ENCODE assay signal across 9 mouse cellular contexts in genomic region chr16:56501513-56501912, GRCm38 (mm10). TPM values are rescaled to one million over a fixed set of nuclear protein-coding genes. Genes with fewer than 3 reads are reported as not detected.
DNase-seq lines count a peak whose midpoint lies in the region; ATAC-seq and TF ChIP-seq lines count a peak whose summit lies in the region.
"Had no signal": no experiment of that assay in that cellular context is flagged by ENCODE, and none has a peak within 500 bp of the region (broad histone marks: within the 10 kb centered on the region; RNA-seq: fewer than 3 reads in every experiment).

No protein-coding gene starts in this region.

- intact Hi-C loops in heart, postnatal 25 days (cut with DNase I) = loop anchor here (5.0 kb wide), 2 partner anchors 176 to 189 kb away; no protein-coding TSS in a partner anchor
- intact Hi-C loops in heart, postnatal 36 days (cut with DNase I) = loop anchor here (5.0 kb wide), 1 partner anchor 176 kb away; no protein-coding TSS in a partner anchor
- intact Hi-C loops in left cerebral cortex, postnatal 4 days (cut with DNase I) = no loop called here

- H3K27me3 ChIP-seq in lung, embryonic 14.5 days (ENCODE audit: insufficient read depth, low read length) = no peaks in the 10 kb centered on the region

- H3K4me1 ChIP-seq in lung, embryonic 14.5 days (ENCODE audit: insufficient read depth) = peaks cover 10% of the 10 kb centered on the region

- no peaks in the 10 kb centered on the region for H3K9me3 ChIP-seq in lung, embryonic 14.5 days (ENCODE audit: low read depth, low read length)

- no peak for TF ChIP-seq CTCF in brain, embryonic 14.5 days (IDR thresholded peaks at IDR 0.05; ENCODE audit: borderline replicate concordance, extremely low read depth, insufficient read depth, insufficient read length)
- no peak for TF ChIP-seq CTCF in lung, embryonic 14.5 days (IDR thresholded peaks at IDR 0.05; ENCODE audit: low read depth)

- no peak overlapping the region for H3K27ac ChIP-seq in lung, embryonic 14.5 days (ENCODE audit: low read depth)
- H3K27ac ChIP-seq: macrophage had no signal

- H3K4me2 ChIP-seq in lung, embryonic 14.5 days = no peak overlapping the region

- DNase-seq in heart, adult 11 months = peak; percentile 96
- no peak for DNase-seq in heart, postnatal 25 days (ENCODE audit: low spot score)
- peak; percentile 50 for DNase-seq in brain, embryonic 14.5 days (ENCODE audit: low read depth)
- DNase-seq in heart, postnatal 36 days = peak; percentile 34 to 36
- DNase-seq in lung, embryonic 14.5 days = peak; percentile 91
- DNase-seq in ovary, adult 18-20 months (ENCODE audit: low spot score) = no peak
- DNase-seq in left cerebral cortex, postnatal 4 days = no peak

- no peak overlapping the region for H3K4me3 ChIP-seq in lung, embryonic 14.5 days (ENCODE audit: low read depth, low read length)

- peak; percentile 94 for ATAC-seq in lung, embryonic 14.5 days (ENCODE audit: insufficient read depth)
- ATAC-seq in megakaryocyte, adult 5-6 weeks (ENCODE audit: poor library complexity, severe bottlenecking) = no peak

- H3K36me3 ChIP-seq in lung, embryonic 14.5 days (ENCODE audit: insufficient read depth) = no peaks in the 10 kb centered on the region

- no peak for TF ChIP-seq POLR2A in brain, embryonic 14.5 days (IDR thresholded peaks at IDR 0.05; ENCODE audit: borderline replicate concordance, extremely low read depth, insufficient read depth, insufficient read length, poor library complexity, severe bottlenecking)

- no peak overlapping the region for H3K9ac ChIP-seq in lung, embryonic 14.5 days

- 7% methylated on average over 2 of the region's 2 CpGs for WGBS in lung, embryonic 14.5 days

RNA-seq across cellular contexts. Expression of gene Abi3bp, which starts 23.8 kb away (rescaled TPM):
- total RNA-seq in heart, postnatal 25 days (2021) = 1 to 10 TPM; 7.8 to 9.1 TPM
- 0.42 and 0.57 TPM in 2 replicates for polyA plus RNA-seq in brain, embryonic 14.5 days (2012; rRNA removed)
- total RNA-seq in heart, postnatal 36 days (2021) = 1 to 10 TPM; 7.5 to 7.7 TPM
- polyA plus RNA-seq in lung, embryonic 14.5 days (2014; fragmentation: Nextera tagmentation; extraction: Ambion mirVana) = 18.1 and 20.2 TPM in 2 replicates
- 0.27 and 0.89 TPM in 2 replicates for total RNA-seq in megakaryocyte, adult 5-6 weeks (2015)
- total RNA-seq in megakaryocyte, adult 5-6 weeks (2017) = 0.07 and 0.65 TPM in 2 replicates
- 1 to 10 TPM; 3.5 to 4.8 TPM for total RNA-seq in left cerebral cortex, postnatal 4 days (2021)
- polyA plus RNA-seq: macrophage had no signal

Comparison
In these comparisons a context has a peak if more than half of its experiments do, and no peak if none do; other contexts are left out.
1. DNase-seq: peak in heart, adult 11 months (single experiment), brain, embryonic 14.5 days (single experiment), heart, postnatal 36 days (2 of 2) and lung, embryonic 14.5 days (single experiment); none in heart, postnatal 25 days (single experiment), ovary, adult 18-20 months (single experiment) and left cerebral cortex, postnatal 4 days (single experiment).